Mouse (Mus musculus): ENCODE results near the gene Taf1b. TPM values are rescaled to one million over a fixed set of nuclear protein-coding genes. Genes with fewer than 3 reads are reported as not detected.
A peak's percentile ranks its signal among the peaks of the same experiment; 100 is the strongest.

The Taf1b gene
- polyA plus RNA-seq, 1 experiment from 2014 or later, result 36.1 TPM

GRCm38 (mm10) chr12:24584835-24585234, 86.7 kb downstream of the Taf1b start:
- Histone ChIP-seq H3K4me3 (ENCODE audit: low read depth, low read length) (no peak overlapping the region), H3K4me2 (ENCODE audit: low read length) (no peak overlapping the region), H3K9me3 (replicated peaks; ENCODE audit: control insufficient read depth, low read length, poor library complexity, severe bottlenecking) (no peaks in the 10 kb centered on the region), H3K9ac (ENCODE audit: low read depth, low read length) (no peak overlapping the region), H3K27me3 (ENCODE audit: control insufficient read depth, insufficient read depth, low read depth, low read length) (no peaks in the 10 kb centered on the region), H3K36me3 (ENCODE audit: control insufficient read depth, insufficient read depth, low read length) (no peaks in the 10 kb centered on the region), H3K27ac (ENCODE audit: low read length) (no peak overlapping the region), H3K4me1 (ENCODE audit: control insufficient read depth, insufficient read depth, low read length) (no peaks in the 10 kb centered on the region)
- 88% methylated on average over 8 of the region's 8 CpGs for WGBS
- no peak for ATAC-seq

GRCm38 (mm10) chr12:24586193-24586592, 88.0 kb downstream of the Taf1b start:
- Histone ChIP-seq H3K9ac (ENCODE audit: low read depth, low read length) (no peak overlapping the region), H3K27ac (ENCODE audit: low read length) (no peak overlapping the region), H3K4me3 (ENCODE audit: low read depth, low read length) (no peak overlapping the region), H3K27me3 (ENCODE audit: control insufficient read depth, insufficient read depth, low read depth, low read length) (no peaks in the 10 kb centered on the region), H3K36me3 (ENCODE audit: control insufficient read depth, insufficient read depth, low read length) (no peaks in the 10 kb centered on the region), H3K4me1 (ENCODE audit: control insufficient read depth, insufficient read depth, low read length) (no peaks in the 10 kb centered on the region), H3K9me3 (replicated peaks; ENCODE audit: control insufficient read depth, low read length, poor library complexity, severe bottlenecking) (no peaks in the 10 kb centered on the region), H3K4me2 (ENCODE audit: low read length) (no peak overlapping the region)
- 78% methylated on average over 7 of the region's 7 CpGs for WGBS
- no peak for ATAC-seq

GRCm38 (mm10) chr12:24590371-24590770, 92.2 kb downstream of the Taf1b start:
- H3K9me3 ChIP-seq (replicated peaks; ENCODE audit: control insufficient read depth, low read length, poor library complexity, severe bottlenecking), result no peaks in the 10 kb centered on the region
- no peak overlapping the region for H3K4me3 ChIP-seq (ENCODE audit: low read depth, low read length)
- no peak for ATAC-seq
- no peak overlapping the region for H3K9ac ChIP-seq (ENCODE audit: low read depth, low read length)
- no peak overlapping the region for H3K4me2 ChIP-seq (ENCODE audit: low read length)
- no peaks in the 10 kb centered on the region for H3K27me3 ChIP-seq (ENCODE audit: control insufficient read depth, insufficient read depth, low read depth, low read length)
- H3K36me3 ChIP-seq (ENCODE audit: control insufficient read depth, insufficient read depth, low read length), result no peaks in the 10 kb centered on the region
- H3K4me1 ChIP-seq (ENCODE audit: control insufficient read depth, insufficient read depth, low read length), result no peaks in the 10 kb centered on the region
- WGBS, result 75% methylated on average over 7 of the region's 7 CpGs
- no peak overlapping the region for H3K27ac ChIP-seq (ENCODE audit: low read length)

GRCm38 (mm10) chr12:24592055-24592454, 93.9 kb downstream of the Taf1b start:
- no peak for ATAC-seq
- 82% methylated on average over 9 of the region's 9 CpGs for WGBS
- H3K36me3 ChIP-seq (ENCODE audit: control insufficient read depth, insufficient read depth, low read length), result no peaks in the 10 kb centered on the region
- H3K4me2 ChIP-seq (ENCODE audit: low read length), result no peak overlapping the region
- H3K27me3 ChIP-seq (ENCODE audit: control insufficient read depth, insufficient read depth, low read depth, low read length), result no peaks in the 10 kb centered on the region
- no peaks in the 10 kb centered on the region for H3K9me3 ChIP-seq (replicated peaks; ENCODE audit: control insufficient read depth, low read length, poor library complexity, severe bottlenecking)
- H3K9ac ChIP-seq (ENCODE audit: low read depth, low read length), result no peak overlapping the region
- no peak overlapping the region for H3K4me3 ChIP-seq (ENCODE audit: low read depth, low read length)
- H3K4me1 ChIP-seq (ENCODE audit: control insufficient read depth, insufficient read depth, low read length), result no peaks in the 10 kb centered on the region
- no peak overlapping the region for H3K27ac ChIP-seq (ENCODE audit: low read length)

GRCm38 (mm10) chr12:24592956-24593672, 95.0 kb downstream of the Taf1b start:
- H3K36me3 ChIP-seq (ENCODE audit: control insufficient read depth, insufficient read depth, low read length), result no peaks in the 10 kb centered on the region
- H3K4me3 ChIP-seq (ENCODE audit: low read depth, low read length), result no peak overlapping the region
- peak overlapping the region; percentile 31 for H3K4me2 ChIP-seq (ENCODE audit: low read length)
- H3K27ac ChIP-seq (ENCODE audit: low read length), result no peak overlapping the region
- H3K27me3 ChIP-seq (ENCODE audit: control insufficient read depth, insufficient read depth, low read depth, low read length), result no peaks in the 10 kb centered on the region
- no peak overlapping the region for H3K9ac ChIP-seq (ENCODE audit: low read depth, low read length)
- H3K4me1 ChIP-seq (ENCODE audit: control insufficient read depth, insufficient read depth, low read length), result no peaks in the 10 kb centered on the region
- no peaks in the 10 kb centered on the region for H3K9me3 ChIP-seq (replicated peaks; ENCODE audit: control insufficient read depth, low read length, poor library complexity, severe bottlenecking)
- 24% methylated on average over 22 of the region's 22 CpGs for WGBS
- peak; percentile 54; the same call in 1 of the 2 replicates for ATAC-seq

GRCm38 (mm10) chr12:24597376-24597775, 99.2 kb downstream of the Taf1b start:
- H3K9me3 ChIP-seq (replicated peaks; ENCODE audit: control insufficient read depth, low read length, poor library complexity, severe bottlenecking), result no peaks in the 10 kb centered on the region
- no peaks in the 10 kb centered on the region for H3K27me3 ChIP-seq (ENCODE audit: control insufficient read depth, insufficient read depth, low read depth, low read length)
- H3K4me1 ChIP-seq (ENCODE audit: control insufficient read depth, insufficient read depth, low read length), result no peaks in the 10 kb centered on the region
- no peak overlapping the region for H3K27ac ChIP-seq (ENCODE audit: low read length)
- ATAC-seq, result no peak
- H3K9ac ChIP-seq (ENCODE audit: low read depth, low read length), result no peak overlapping the region
- 80% methylated on average over 6 of the region's 6 CpGs for WGBS
- H3K4me3 ChIP-seq (ENCODE audit: low read depth, low read length), result no peak overlapping the region
- no peaks in the 10 kb centered on the region for H3K36me3 ChIP-seq (ENCODE audit: control insufficient read depth, insufficient read depth, low read length)
- H3K4me2 ChIP-seq (ENCODE audit: low read length), result no peak overlapping the region

- Histone ChIP-seq H3K27me3 (ENCODE audit: control insufficient read depth, insufficient read depth, low read depth, low read length) (no peaks in the 10 kb centered on the region), H3K9me3 (replicated peaks; ENCODE audit: control insufficient read depth, low read length, poor library complexity, severe bottlenecking) (no peaks in the 10 kb centered on the region), H3K4me2 (ENCODE audit: low read length) (no peak overlapping the region), H3K36me3 (ENCODE audit: control insufficient read depth, insufficient read depth, low read length) (no peaks in the 10 kb centered on the region), H3K4me1 (ENCODE audit: control insufficient read depth, insufficient read depth, low read length) (no peaks in the 10 kb centered on the region), H3K27ac (ENCODE audit: low read length) (no peak overlapping the region), H3K4me3 (ENCODE audit: low read depth, low read length) (no peak overlapping the region), H3K9ac (ENCODE audit: low read depth, low read length) (no peak overlapping the region)
- ATAC-seq, result no peak
- WGBS, result 66% methylated on average over 8 of the region's 8 CpGs
Observed at GRCm38 (mm10) chr12:24599366-24599895, 101.3 kb downstream of the Taf1b start.

GRCm38 (mm10) chr12:24600074-24600473, 101.9 kb downstream of the Taf1b start:
- Histone ChIP-seq H3K9me3 (replicated peaks; ENCODE audit: control insufficient read depth, low read length, poor library complexity, severe bottlenecking) (no peaks in the 10 kb centered on the region), H3K36me3 (ENCODE audit: control insufficient read depth, insufficient read depth, low read length) (no peaks in the 10 kb centered on the region), H3K27me3 (ENCODE audit: control insufficient read depth, insufficient read depth, low read depth, low read length) (no peaks in the 10 kb centered on the region), H3K9ac (ENCODE audit: low read depth, low read length) (no peak overlapping the region), H3K27ac (ENCODE audit: low read length) (no peak overlapping the region), H3K4me2 (ENCODE audit: low read length) (no peak overlapping the region), H3K4me3 (ENCODE audit: low read depth, low read length) (no peak overlapping the region), H3K4me1 (ENCODE audit: control insufficient read depth, insufficient read depth, low read length) (no peaks in the 10 kb centered on the region)
- ATAC-seq, result no peak
- 88% methylated on average over 7 of the region's 7 CpGs for WGBS

- Histone ChIP-seq H3K4me1 (ENCODE audit: control insufficient read depth, insufficient read depth, low read length) (no peaks in the 10 kb centered on the region), H3K4me3 (ENCODE audit: low read depth, low read length) (no peak overlapping the region), H3K36me3 (ENCODE audit: control insufficient read depth, insufficient read depth, low read length) (no peaks in the 10 kb centered on the region), H3K9ac (ENCODE audit: low read depth, low read length) (no peak overlapping the region), H3K27me3 (ENCODE audit: control insufficient read depth, insufficient read depth, low read depth, low read length) (no peaks in the 10 kb centered on the region), H3K4me2 (ENCODE audit: low read length) (no peak overlapping the region), H3K27ac (ENCODE audit: low read length) (no peak overlapping the region), H3K9me3 (replicated peaks; ENCODE audit: control insufficient read depth, low read length, poor library complexity, severe bottlenecking) (no peaks in the 10 kb centered on the region)
- ATAC-seq, result peak; percentile 79
- WGBS, result 4% methylated on average over 9 of the region's 9 CpGs
Observed at GRCm38 (mm10) chr12:24600806-24601205, 102.6 kb downstream of the Taf1b start.

All from midbrain, embryonic 16.5 days (tissue).